Mouse (Mus musculus) megakaryocyte, embryonic 14.5 days (primary cell): ENCODE results near the gene Cyyr1.

ENCODE experiments used
- FLI1 ChIP-seq: IDR thresholded peaks from 2 replicates; pipeline ENCODE4 v1.6.1; 2012; ENCODE audit warnings: low read length, inconsistent platforms, mixed read lengths
- GATA1 ChIP-seq: IDR thresholded peaks from 3 replicates; pipeline ENCODE4 v1.6.1; 2012; ENCODE audit warnings: mixed read lengths, low read length, inconsistent platforms, borderline replicate concordance

GRCm38 (mm10) chr16:85541676-85542273, 11.4 kb downstream of the Cyyr1 start:
- TF ChIP-seq FLI1 (no peak), GATA1 (no peak)
